Mouse (Mus musculus) urinary bladder, postnatal 14 days (tissue): ENCODE results near the gene Il27ra.
A peak's percentile ranks its signal among the peaks of the same experiment; 100 is the strongest.

Experiments
- DNase-seq: peaks from one replicate; pipeline ENCODE4 v3.0.0; 2021; ENCODE audit warnings: low spot score

Gene Il27ra

GRCm38 (mm10) chr8:84065457-84066072, 23.2 kb upstream of the Il27ra start:
- no peak for DNase-seq

DNA sequence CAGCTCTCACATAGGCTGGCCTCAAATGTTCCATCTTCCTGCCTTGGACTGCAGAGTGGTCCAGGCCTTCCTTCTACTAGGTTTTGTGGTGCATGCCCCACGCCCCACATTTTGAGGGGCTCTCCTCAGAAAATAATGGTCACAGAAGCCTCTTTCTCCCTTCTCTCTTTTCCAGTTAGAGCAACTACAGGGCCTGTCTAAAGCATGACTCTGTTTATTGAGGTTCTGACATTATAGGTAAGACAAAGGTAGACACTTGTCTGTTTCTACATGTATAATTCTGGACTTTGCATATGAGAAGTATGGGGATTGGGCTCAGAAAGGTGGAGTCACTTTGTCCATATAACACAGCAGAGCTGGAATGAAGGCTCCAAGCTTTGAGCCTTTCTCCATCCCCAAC, 22.6 kb upstream of the Il27ra start, which contains the start of gene Gm10643:
Gene Gm10643, minus strand, starts transcription at position 101 of the 400 bp plus-strand sequence.
- no peak for DNase-seq

GRCm38 (mm10) chr8:84063861-84064610, 21.6 kb upstream of the Il27ra start:
- DNase-seq, result no peak

DNA sequence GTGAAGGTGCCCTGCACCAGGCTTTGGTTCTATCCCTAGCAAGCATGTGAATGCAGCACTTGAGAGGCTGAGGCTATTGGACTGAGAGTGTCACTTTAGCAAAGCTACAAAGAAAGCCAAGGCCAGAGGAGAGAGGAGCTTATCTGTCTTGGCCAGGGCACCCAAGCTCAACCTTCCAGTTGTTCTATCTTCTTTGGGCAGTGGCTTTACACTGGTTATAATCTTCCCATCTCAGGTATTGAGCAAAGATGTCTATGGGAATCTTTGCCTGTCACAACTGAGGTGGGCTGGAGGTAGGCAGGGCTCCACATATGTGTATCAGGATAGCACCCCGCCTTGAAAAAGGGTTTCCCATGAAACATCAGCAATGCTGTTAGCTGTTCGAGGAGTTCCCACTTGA, 17.9 kb upstream of the Il27ra start:
- no peak for DNase-seq

DNA sequence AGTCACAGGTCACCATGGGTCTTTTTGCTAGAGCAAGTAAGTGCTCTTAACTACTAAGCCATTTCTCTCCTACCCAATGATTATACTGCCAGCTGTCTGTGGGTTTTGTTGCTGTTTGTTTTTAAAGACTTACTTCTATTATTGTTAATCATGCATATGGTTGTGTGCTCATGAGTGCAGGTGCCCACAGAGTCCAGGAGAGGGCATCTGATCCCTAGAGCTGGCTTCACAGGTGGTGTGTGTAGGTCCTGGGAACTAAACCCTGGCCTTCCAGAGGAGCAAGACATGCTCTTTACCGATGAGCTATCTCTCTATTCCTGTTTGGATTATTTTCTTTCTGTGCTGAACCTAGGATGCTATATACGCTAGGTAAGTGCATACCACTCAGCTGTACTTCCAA, 16.8 kb upstream of the Il27ra start:
- DNase-seq, result no peak

DNA sequence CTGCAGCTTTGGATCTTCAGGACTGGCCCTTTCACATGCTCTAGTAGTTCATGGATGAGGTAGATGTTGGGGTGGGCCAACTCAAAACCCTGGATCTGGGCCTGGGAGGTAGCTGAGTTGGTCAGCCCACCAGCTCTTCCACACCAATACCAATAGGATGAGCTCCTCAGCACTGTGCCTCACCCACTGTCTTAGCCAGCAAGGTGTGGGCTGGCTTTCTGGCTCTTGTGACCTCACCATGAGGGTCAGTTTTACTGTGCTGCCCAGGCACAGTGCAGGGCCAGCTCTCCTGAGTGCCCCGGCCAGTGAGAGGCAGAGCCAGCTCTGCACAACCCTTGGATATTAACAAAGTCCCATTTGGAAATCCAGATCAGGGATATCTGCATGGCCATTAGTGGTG, 15.4 kb upstream of the Il27ra start:
- DNase-seq, result no peak

DNA sequence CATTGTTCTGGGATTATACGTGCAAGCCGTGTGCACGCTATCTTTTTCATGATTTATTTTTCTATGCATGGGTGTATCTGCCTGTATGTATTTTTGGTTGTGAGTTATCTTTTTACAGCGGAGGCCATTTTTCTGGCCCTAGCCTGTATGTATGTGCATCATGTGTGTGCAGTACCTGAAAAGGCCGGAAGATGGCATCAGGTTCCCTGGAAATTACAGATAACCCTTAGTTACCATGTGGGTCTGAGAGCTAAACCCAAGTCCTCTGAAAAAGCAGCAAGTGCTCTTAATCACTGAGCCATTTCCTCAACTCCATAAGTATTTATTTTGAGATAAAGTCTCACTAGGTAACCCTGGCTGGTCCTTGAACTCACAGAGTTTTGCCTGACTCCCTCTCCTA, 10.8 kb upstream of the Il27ra start:
- no peak for DNase-seq

DNA sequence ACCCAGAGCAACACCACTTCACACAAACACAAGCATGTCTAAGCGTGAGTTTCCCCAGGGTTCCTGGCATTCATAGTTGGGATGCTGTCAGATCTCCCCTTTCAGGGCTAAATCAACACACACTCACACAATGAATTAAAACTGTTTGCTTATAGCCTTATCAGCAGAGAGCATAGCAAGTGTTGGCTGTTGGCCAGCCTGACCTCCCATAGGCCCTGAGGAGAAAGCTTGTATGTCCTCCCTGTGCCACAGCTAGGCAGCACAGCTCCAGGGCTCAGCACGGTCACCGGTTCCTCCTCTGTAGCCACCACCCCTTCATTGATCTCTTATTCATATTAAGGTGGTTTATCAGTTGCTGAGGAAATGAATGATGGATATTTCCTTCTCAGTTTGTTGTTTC, 10.4 kb upstream of the Il27ra start:
- DNase-seq, result peak; percentile 73

GRCm38 (mm10) chr8:84048171-84048570, 5.8 kb upstream of the Il27ra start:
- DNase-seq, result no peak

DNA sequence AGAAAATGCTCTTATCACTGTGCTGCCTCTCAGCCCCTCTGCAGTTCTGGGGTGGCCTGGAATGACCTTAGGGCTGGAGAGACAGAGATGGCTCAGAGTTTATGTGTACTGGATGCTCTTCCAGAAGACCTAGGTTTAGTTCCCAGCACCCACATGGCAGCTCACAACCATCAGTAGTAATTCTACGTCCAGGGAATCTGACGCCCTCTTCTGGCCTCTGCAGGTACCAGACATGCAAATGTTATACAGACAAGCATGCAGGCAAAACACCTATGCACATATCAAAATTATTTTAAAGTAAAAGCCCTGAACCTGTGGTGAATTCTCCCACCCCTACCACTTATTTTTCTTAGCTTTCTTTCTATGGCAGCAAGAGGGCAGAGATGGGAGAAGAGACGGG, 4.1 kb upstream of the Il27ra start:
- no peak for DNase-seq

GRCm38 (mm10) chr8:84044900-84045299, 2.5 kb upstream of the Il27ra start, which contains the start of gene Rln3:
TSS of gene Rln3 (minus strand) at chr8:84045000.
- no peak for DNase-seq

- no peak for DNase-seq
These were observed 1.7 kb upstream of the Il27ra start for GRCm38 (mm10) chr8:84044103-84044502.

DNA sequence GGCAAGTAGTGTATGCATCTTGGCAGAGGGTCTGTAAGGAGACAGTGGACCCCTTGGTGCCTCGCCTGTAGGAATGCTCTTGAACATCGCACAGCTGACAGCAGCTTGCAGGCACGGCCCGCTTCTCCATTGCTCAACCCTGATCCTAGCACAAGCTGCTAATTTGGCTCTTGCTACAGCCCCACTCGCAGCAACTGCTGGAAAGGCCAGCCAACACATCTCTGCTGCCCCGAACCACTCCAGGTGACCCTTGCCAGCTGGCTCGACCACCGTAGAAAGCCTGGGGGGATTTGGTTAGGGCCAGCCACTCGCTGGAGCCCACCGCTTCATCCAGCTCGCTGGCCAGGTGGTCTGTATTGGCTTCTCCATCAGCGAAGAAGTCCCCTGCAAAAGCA, 556 bp upstream of the Il27ra start:
- no peak for DNase-seq

- peak; percentile 67 for DNase-seq
These were observed 3.3 kb downstream of the Il27ra start for GRCm38 (mm10) chr8:84039050-84039449.

DNA sequence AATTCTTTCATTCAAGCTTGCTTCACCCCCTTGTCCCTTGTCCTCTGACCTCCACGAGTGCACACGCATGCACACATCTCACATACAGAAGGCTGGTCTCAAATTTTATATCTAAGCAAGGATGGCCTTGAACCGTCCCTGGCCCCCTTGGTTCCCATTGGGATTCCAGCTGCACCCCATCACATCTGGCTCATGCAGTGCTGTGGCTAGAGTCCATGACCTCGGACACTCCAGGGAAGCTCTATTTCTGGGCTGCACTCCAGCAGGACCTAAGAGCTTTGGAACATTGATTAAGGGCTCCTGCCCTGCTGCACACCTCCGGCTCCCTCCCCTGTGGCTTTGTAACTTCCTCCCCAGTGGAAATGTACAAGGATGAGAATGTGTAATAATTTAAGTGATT, 4.4 kb downstream of the Il27ra start:
- peak; percentile 41 for DNase-seq

GRCm38 (mm10) chr8:84032777-84033176, 9.6 kb downstream of the Il27ra start:
- DNase-seq, result no peak

- no peak for DNase-seq
These were observed 13.1 kb downstream of the Il27ra start for GRCm38 (mm10) chr8:84029272-84029671.

DNA sequence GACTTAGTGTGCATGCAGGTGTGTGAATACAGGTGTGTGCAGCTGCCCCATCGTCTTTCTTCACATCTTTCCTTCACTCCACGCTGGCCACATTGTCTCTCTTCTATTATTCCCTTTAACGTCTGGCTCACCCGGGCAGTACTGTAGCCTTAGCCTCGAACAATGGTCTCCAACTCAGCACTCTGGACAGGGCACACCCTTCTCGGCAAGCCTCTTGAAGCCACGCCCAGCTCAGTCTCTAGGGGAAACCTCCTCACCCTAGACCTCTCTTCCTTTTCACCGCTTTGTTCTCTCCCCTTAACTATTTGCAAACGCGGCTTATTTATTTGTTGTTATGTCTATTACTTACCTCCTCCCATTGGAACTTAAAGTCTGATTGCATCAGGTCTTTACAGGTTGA, 14.9 kb downstream of the Il27ra start:
- no peak for DNase-seq

DNA sequence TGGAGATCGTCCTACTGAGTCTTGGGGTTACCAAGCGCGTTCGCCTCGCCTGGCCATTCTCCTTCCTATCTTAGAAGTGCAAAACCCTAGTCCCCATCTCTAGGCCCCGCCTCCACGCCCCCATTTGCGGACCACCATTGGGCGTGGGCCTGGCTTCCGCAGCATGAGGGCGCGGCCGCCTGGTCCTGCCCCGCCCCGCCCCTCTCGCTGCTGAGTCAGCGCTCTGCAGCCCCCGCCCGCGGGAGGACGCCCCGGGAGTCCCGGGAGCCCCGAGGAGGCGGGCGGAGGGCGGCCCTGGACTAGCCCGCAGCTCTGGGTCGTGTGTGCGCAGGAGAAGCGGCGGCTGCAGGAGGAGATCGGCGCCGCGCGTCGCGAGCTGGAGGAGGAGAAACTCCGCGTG, 16.5 kb downstream of the Il27ra start:
- peak; percentile 46 for DNase-seq

- peak; percentile 51 for DNase-seq
These were observed 18.2 kb downstream of the Il27ra start for GRCm38 (mm10) chr8:84024171-84024570.

- DNase-seq, result no peak
These were observed 18.8 kb downstream of the Il27ra start for GRCm38 (mm10) chr8:84023631-84024030.

- peak; percentile 79 for DNase-seq
These were observed 19.3 kb downstream of the Il27ra start for GRCm38 (mm10) chr8:84023085-84023484.

DNA sequence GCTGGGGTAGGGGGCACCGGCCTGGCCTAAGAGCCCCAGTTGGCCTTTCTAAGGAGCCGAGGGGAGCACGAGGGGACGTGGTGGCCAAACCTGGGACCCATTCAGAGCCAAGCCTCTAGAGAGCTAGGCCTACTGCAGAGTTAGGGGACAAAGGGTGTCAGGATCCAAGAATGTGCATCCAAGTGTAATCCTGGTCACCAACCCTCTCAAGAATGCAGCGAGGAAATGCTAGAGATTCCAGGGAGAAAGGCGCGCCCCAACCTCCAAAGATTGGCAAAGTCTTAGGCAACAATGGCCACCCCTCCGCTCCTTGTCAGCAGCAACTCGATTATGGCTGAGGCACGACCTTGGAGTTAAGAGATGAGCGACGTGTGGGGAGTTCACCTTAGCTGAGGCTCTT, 20.8 kb downstream of the Il27ra start:
- no peak for DNase-seq

DNA sequence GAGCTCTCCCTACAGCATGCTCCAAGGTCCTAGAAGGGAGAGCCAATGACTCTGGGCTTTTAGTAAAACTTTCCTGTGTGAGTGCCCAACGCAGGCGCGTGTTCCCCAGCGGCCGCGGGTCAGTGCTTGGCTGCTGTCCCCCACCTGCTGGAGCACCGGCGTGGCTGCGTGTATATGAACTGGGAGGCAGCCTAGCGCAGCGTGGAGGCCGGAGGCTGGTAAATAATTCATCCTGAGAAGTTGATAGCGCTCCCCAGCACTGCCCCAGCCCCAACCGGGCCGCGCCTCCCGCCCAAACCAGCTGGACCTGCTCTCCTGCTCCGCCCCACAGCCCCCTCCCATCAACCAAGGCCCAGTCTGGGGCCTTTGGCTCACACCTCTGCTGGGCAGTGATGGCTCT, 21.3 kb downstream of the Il27ra start, which contains the start of gene Palm3:
Gene Palm3, plus strand, starts transcription at position 376 of the 400 bp plus-strand sequence.
- peak; percentile 64 for DNase-seq
